Mouse (Mus musculus) hindbrain, embryonic 11.5 days (tissue): Measurements from ENCODE around the gene Dlg2. TPM values are rescaled to one million over a fixed set of nuclear protein-coding genes. Genes with fewer than 3 reads are reported as not detected.

Source experiments
- ATAC-seq: fragments of 200-750 bp; cut with Nextera tagmentation; 2 replicates; pipeline ENCODE4 v1.8.0; 2017; ENCODE audit warnings: mild to moderate bottlenecking, moderate TSS enrichment, moderate library complexity; ENCODE audit not compliant: low FRiP score
- DNase-seq: peaks from one replicate; pipeline ENCODE4 v3.0.0-alpha.2; 2015; ENCODE audit warnings: low spot score
- H3K27ac ChIP-seq: fragments of 300-500 bp; sonication (generic); 2 replicates; pipeline ENCODE4 v1.5.1; 2014; ENCODE audit warnings: mild to moderate bottlenecking, low read depth, low read length
- H3K27me3 ChIP-seq: fragments of 300-500 bp; sonication (generic); 2 replicates; pipeline ENCODE4 v1.6.1; 2014; ENCODE audit warnings: mild to moderate bottlenecking, low read length, moderate library complexity, mixed read lengths; ENCODE audit not compliant: control insufficient read depth, insufficient read depth
- H3K36me3 ChIP-seq: fragments of 300-500 bp; sonication (generic); 2 replicates; pipeline ENCODE4 v1.6.1; 2014; ENCODE audit warnings: mild to moderate bottlenecking, low read length, moderate library complexity, mixed read lengths; ENCODE audit not compliant: control insufficient read depth, insufficient read depth
- H3K4me1 ChIP-seq: fragments of 300-500 bp; sonication (generic); replicated peaks from 2 replicates; pipeline ENCODE4 v1.6.1; 2014; ENCODE audit warnings: low read length, mixed read lengths; ENCODE audit not compliant: control insufficient read depth, insufficient read depth
- H3K4me2 ChIP-seq: fragments of 300-500 bp; sonication (generic); replicated peaks from 2 replicates; pipeline ENCODE4 v1.6.1; 2014; ENCODE audit warnings: mild to moderate bottlenecking, low read depth, low read length
- H3K4me3 ChIP-seq: fragments of 300-500 bp; sonication (generic); 2 replicates; pipeline ENCODE4 v1.5.1; 2014; ENCODE audit warnings: low read depth, low read length
- H3K9ac ChIP-seq: fragments of 300-500 bp; sonication (generic); 2 replicates; pipeline ENCODE4 v1.6.1; 2014; ENCODE audit warnings: low read depth, low read length
- H3K9me3 ChIP-seq: fragments of 300-500 bp; sonication (generic); 2 replicates; pipeline ENCODE4 v1.6.1; 2016; ENCODE audit warnings: low read length; ENCODE audit not compliant: control insufficient read depth
- WGBS: fragments of 180-500 bp; shearing (Covaris S2); extraction: QIAGEN DNeasy Blood & Tissue Kit; methylation state at CpG from one replicate; pipeline ENCODE4 v1.1.7; 2014; 5-methylcytosine and 5-hydroxymethylcytosine counted together
- polyA plus RNA-seq: library from polyadenylated mRNA; unstranded; fragments of >200 nt; fragmentation: Nextera tagmentation; extraction: Ambion mirVana; gene quantifications from 2 replicates; pipeline ENCODE4 v1.2.1, GENCODE M21; 2014

Dlg2 gene
- polyA plus RNA-seq, 1 experiment from 2014 or later = 3.1 TPM

DNA sequence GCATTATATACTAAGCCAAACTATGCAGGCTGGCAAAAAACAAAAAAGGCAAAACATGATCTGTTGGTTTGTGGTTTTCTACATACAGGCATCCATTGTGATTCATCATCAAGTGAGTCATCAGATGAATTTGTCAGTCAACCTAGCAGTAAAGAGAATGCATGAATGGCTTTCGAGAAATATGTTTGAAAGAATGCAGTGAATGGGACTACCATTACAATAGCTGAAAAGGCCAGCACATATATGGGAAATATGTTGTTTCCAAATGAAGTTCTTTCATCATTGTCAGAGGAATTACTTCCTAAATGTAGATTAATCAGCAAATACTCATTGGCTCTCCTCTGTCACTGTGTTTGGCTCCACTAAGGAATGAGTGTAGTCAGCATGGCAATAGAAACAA is 677.6 kb downstream of the Dlg2 start:
- ATAC-seq (no peak), DNase-seq (no peak)
- Histone ChIP-seq H3K27ac (no peak overlapping the region), H3K4me3 (no peak overlapping the region), H3K4me2 (no peak overlapping the region), H3K36me3 (no peaks in the 10 kb centered on the region), H3K9ac (no peak overlapping the region), H3K4me1 (no peaks in the 10 kb centered on the region), H3K27me3 (no peaks in the 10 kb centered on the region), H3K9me3 (no peaks in the 10 kb centered on the region)
- WGBS = 84% methylated on average over 1 of the region's 1 CpGs

DNA sequence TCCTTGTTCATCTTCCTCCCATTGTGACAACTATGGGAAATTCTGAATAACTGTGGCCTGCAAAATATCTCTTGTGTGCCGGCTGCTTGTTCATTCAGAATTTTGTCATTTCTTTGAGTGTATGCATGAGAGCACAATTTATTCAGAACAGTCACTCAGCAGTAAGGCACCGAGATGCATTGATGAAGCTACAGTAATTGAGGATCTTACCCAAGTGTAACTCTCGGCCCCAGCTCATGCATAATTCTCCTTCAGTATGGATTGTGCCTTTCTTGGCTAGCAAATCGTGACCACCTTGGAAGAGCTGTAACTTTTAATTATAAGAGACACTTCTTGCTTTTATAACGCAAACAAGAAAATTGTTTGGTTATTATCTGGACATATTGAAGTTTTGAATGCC is 682.7 kb downstream of the Dlg2 start:
- Histone ChIP-seq H3K4me1 (no peaks in the 10 kb centered on the region), H3K9me3 (no peaks in the 10 kb centered on the region), H3K27me3 (no peaks in the 10 kb centered on the region), H3K4me3 (no peak overlapping the region), H3K36me3 (no peaks in the 10 kb centered on the region), H3K9ac (no peak overlapping the region), H3K27ac (no peak overlapping the region), H3K4me2 (no peak overlapping the region)
- WGBS = 73% methylated on average over 5 of the region's 5 CpGs
- ATAC-seq = peak; percentile 44; the same call in 1 of the 2 replicates
- no peak for DNase-seq

DNA sequence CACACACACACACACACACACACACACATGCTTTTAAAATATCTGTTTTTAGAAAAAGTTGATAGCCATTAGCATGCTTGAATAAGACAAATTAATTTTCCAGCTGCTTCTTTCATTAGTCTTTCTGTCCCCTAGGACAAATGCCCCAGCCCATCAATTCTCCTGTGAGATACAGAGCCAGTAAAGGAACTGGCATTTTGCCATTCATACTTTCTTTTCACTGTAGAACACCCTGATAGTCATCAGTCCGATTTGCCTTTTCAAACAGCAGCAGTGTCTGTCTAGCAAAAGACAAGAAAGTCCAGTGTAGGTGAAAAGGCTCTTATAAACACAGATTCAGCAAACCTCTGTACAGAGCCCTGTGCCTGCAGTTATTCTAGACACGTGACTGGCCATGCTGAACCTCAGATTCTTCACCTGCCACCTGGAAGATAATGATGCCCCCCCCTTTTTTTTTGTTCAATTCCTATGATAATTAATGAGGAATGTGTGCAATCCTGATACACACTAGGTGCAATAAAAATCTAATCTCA is 685.2 kb downstream of the Dlg2 start:
- H3K9ac ChIP-seq = no peak overlapping the region
- peak; percentile 47 for ATAC-seq
- 66% methylated on average over 2 of the region's 2 CpGs for WGBS

DNA sequence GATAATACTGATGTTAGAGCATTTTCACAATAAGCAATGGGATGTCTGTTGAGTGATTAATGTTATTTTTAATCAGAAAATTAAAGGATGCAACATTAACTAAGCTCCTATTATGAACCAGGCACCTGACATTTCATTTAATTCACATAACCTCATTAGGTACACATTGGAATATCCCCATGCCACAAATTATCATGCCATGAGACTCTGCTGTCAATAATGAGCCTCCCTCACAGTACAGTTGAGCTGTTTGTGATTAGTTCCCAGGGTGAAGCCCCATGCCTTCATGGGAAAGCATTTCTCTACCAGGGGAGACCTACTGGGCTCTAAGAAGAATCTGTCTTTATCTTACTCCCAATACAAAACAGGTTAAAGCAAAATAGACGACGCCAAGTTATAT is 697.1 kb downstream of the Dlg2 start:
- no peaks in the 10 kb centered on the region for H3K9me3 ChIP-seq
- DNase-seq (no peak), ATAC-seq (no peak)
- H3K36me3 ChIP-seq = no peaks in the 10 kb centered on the region
- H3K27ac ChIP-seq = no peak overlapping the region
- no peaks in the 10 kb centered on the region for H3K27me3 ChIP-seq
- no peak overlapping the region for H3K4me3 ChIP-seq
- 90% methylated on average over 2 of the region's 2 CpGs for WGBS
- no peaks in the 10 kb centered on the region for H3K4me1 ChIP-seq
- H3K4me2 ChIP-seq = no peak overlapping the region
- H3K9ac ChIP-seq = no peak overlapping the region

More for the DNA sequence above, 685.2 kb downstream of the Dlg2 start:
- Histone ChIP-seq H3K9me3 (no peaks in the 10 kb centered on the region), H3K27ac (no peak overlapping the region), H3K27me3 (no peaks in the 10 kb centered on the region), H3K36me3 (no peaks in the 10 kb centered on the region), H3K4me1 (no peaks in the 10 kb centered on the region), H3K4me2 (no peak overlapping the region), H3K4me3 (no peak overlapping the region)
- DNase-seq = no peak

DNA sequence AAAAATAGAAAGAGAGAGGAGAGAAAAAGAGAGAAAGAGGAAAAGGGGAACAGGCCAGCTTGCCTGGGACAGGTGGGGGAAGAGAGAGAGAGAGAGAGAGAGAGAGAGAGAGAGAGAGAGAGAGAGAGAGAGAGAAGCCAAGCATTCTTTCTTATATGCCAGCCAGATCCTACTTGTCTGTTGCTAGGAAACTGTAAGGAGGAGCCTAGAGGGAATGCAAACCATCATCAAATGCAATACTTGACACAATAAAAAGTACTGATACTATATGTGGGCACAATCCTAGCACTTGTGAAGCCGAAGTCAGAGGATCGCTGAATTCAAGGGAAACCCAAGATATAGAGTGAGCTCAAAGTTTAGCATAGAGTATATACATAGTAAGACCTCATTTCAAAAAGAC is 711.7 kb downstream of the Dlg2 start:
- Histone ChIP-seq H3K27ac (no peak overlapping the region), H3K27me3 (no peaks in the 10 kb centered on the region), H3K9me3 (no peaks in the 10 kb centered on the region), H3K36me3 (no peaks in the 10 kb centered on the region), H3K9ac (no peak overlapping the region), H3K4me3 (no peak overlapping the region), H3K4me2 (no peak overlapping the region), H3K4me1 (no peaks in the 10 kb centered on the region)
- WGBS = 91% methylated on average over 2 of the region's 2 CpGs
- DNase-seq = no peak
- ATAC-seq = no peak

DNA sequence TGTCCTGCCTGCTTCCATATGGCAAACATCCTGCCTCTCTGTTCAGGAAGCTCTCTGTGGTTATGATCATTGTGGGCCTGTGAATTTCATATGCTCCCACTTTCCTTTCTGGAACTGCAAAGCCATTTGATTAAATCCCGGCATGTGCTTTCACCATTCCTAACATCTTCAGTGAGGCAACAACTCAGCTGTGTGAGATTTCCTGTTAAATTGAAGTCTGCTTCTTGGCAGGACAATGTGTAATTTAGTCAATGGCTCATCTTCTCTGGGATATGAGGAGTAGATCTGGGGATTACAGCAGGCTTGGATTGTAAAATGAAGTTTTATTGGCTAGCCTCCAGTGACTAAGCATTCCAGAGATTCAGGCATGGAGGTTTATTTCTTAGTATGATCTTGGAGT is 722.9 kb downstream of the Dlg2 start:
- no peak for ATAC-seq
- no peak overlapping the region for H3K9ac ChIP-seq
- WGBS = 89% methylated on average over 1 of the region's 1 CpGs
- no peaks in the 10 kb centered on the region for H3K36me3 ChIP-seq
- no peak overlapping the region for H3K4me3 ChIP-seq
- H3K27ac ChIP-seq = no peak overlapping the region
- no peaks in the 10 kb centered on the region for H3K9me3 ChIP-seq
- no peaks in the 10 kb centered on the region for H3K4me1 ChIP-seq
- DNase-seq = no peak
- no peak overlapping the region for H3K4me2 ChIP-seq
- H3K27me3 ChIP-seq = no peaks in the 10 kb centered on the region

DNA sequence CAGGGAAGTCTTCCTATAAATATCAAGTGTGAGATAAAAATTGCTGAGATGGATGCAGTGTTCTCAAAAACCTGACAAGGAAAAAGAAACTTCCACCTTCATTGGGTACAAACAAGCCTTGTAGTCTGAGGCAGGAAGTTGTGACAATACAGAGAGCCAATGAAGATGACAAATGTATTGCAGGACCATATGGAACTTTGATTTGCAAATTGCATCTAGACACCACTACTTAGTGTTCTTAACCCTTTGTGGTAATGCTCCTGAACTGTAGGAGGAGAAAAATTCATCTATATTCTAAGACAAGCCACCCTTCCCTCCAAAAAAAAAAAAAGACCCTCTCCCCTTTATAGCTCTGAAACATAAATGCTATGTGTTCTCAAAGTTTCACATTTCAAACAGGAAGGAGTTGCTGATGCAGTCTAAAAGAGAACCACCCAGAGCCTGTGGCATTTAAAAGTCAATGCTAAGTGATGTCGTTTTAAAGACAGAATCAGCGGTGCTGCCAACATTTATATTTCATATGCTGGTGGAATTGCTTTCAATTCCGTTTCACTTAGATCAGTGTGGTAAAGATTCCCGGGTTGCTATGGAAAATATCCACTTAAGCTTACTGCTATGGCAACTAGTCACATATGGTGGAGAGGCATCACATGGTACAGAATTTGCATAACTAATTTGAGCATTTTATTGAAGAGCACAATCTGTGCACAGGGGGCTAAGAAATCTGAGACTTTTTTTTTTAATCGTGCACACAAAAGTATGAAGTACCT is 731.8 kb downstream of the Dlg2 start:
- H3K4me3 ChIP-seq = no peak overlapping the region
- no peaks in the 10 kb centered on the region for H3K36me3 ChIP-seq
- no peak overlapping the region for H3K4me2 ChIP-seq
- no peaks in the 10 kb centered on the region for H3K27me3 ChIP-seq
- no peak overlapping the region for H3K27ac ChIP-seq
- H3K9me3 ChIP-seq = no peaks in the 10 kb centered on the region
- DNase-seq = no peak
- ATAC-seq = peak; percentile 54; the same call in 1 of the 2 replicates
- whole genome bisulfite sequencing = 74% methylated on average over 5 of the region's 5 CpGs
- H3K4me1 ChIP-seq = no peaks in the 10 kb centered on the region
- H3K9ac ChIP-seq = no peak overlapping the region

DNA sequence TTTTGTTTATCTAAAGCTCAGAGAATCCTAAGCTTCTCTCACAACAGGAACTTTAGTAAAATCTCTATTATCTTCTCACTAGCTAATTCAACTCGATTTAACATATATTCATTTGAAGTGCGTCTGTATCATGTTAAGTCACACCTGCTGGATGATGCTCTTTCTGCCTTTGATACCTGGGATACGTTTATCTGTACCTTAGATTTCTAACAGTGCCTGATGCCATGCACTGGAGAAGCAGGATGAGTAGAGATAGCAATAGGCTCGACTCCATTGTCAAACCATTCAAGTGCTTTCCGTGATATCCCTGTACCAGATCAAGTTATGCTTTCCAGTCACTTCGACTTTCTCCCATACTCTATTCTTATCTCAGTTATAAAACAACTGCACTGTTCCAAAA is 732.5 kb downstream of the Dlg2 start:
- no peak overlapping the region for H3K4me3 ChIP-seq
- no peaks in the 10 kb centered on the region for H3K36me3 ChIP-seq
- H3K9ac ChIP-seq = no peak overlapping the region
- H3K9me3 ChIP-seq = no peaks in the 10 kb centered on the region
- DNase-seq (no peak), ATAC-seq (no peak)
- no peak overlapping the region for H3K27ac ChIP-seq
- no peaks in the 10 kb centered on the region for H3K27me3 ChIP-seq
- no peak overlapping the region for H3K4me2 ChIP-seq
- no peaks in the 10 kb centered on the region for H3K4me1 ChIP-seq
- 78% methylated on average over 6 of the region's 6 CpGs for WGBS

DNA sequence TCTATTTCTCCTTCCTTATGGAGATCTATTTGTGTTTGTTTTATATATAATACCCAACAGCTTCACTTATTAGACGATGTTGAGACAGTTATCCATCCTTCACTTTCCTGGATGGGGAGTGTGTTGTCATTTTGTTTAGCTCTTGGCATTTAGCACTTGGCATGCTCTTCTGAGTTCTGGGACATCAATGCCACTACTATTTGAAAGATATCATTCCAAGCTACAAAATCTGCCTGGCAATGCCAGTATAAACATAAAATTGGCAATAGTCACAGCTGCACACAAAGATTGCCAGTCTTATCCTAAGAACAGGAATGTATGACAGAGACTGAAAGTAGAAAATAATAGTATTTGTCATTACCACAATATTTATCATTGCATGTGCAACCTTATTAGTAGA is 735.8 kb downstream of the Dlg2 start:
- Histone ChIP-seq H3K9ac (no peak overlapping the region), H3K9me3 (no peaks in the 10 kb centered on the region), H3K4me2 (no peak overlapping the region), H3K27me3 (no peaks in the 10 kb centered on the region), H3K36me3 (no peaks in the 10 kb centered on the region), H3K4me1 (no peaks in the 10 kb centered on the region), H3K4me3 (no peak overlapping the region), H3K27ac (no peak overlapping the region)
- ATAC-seq (no peak), DNase-seq (no peak)
- WGBS = 91% methylated on average over 1 of the region's 1 CpGs
